Mouse (Mus musculus): Measurements from ENCODE around the gene Bcl2a1a. TPM values are rescaled to one million over a fixed set of nuclear protein-coding genes. Genes with fewer than 3 reads are reported as not detected.
A peak's percentile ranks its signal among the peaks of the same experiment; 100 is the strongest.
"Not testable (repeated sequence)": the region's sequence is repeated elsewhere in the genome, so short reads cannot be mapped to it uniquely, and the experiment has no call there.

Gene Bcl2a1a
- 1 to 10 TPM in 1 of 2 experiments, not detected in 1; 2.3 TPM for total RNA-seq (2021)
- long read RNA-seq, experiment 1 = 0 reads
- long read RNA-seq, experiment 2, partial matches to known transcripts = 0 of 1 reads
- long read RNA-seq, experiment 2, other reads (novel, unspliced or antisense) = 0 of 1 reads

GRCm38 (mm10) chr9:88956670-88957153 lies at the start of gene Bcl2a1a:
TSS of gene Bcl2a1a (plus strand) at chr9:88956900.
- not testable (repeated sequence) for DNase-seq

DNA sequence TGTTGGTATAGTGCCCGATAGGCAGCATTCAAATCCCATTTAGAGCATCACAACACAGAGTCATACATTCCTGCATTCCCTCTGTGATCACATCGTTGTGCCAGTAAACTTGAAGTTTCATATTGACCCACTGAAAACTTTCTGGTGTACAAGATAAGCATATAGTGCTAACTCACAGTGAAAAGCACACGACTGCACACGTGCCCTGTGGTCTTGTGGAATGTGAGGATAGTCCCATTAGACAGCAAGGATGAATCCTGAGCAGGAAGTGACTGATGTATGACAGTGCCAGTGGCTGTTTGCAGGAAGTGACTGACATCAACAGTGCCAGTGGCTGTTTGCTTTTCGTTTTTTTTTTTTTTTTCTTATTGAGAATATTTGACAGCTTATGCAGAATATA lies 40.1 kb upstream of the Bcl2a1a start:
- not testable (repeated sequence) for DNase-seq

- peak; percentile 24 for DNase-seq
Measured at GRCm38 (mm10) chr9:88938312-88938711, 18.4 kb upstream of the Bcl2a1a start.

DNA sequence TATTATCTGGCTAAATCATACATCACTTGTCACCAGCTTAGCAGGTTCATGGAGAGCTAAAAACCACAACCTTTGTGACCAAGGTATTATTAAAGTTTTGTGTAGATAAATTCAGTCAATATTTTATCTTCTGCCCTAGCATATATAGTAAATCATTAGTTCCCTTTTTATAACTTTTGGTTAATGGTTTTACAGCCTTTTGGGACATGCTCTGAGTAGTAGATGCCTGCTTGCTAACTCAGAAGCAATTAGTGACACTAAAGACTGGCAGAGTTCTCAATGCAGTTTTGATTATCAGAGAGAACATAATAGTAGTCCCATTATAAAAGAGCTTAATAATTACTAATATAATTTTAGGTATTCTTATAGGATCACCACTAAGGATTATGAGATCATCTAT lies 5.2 kb upstream of the Bcl2a1a start:
- not testable (repeated sequence) for DNase-seq

- DNase-seq = not testable (repeated sequence)
Measured at GRCm38 (mm10) chr9:88953151-88953550, 3.5 kb upstream of the Bcl2a1a start.

GRCm38 (mm10) chr9:88955224-88955623 lies 1.5 kb upstream of the Bcl2a1a start:
- not testable (repeated sequence) for DNase-seq

DNA sequence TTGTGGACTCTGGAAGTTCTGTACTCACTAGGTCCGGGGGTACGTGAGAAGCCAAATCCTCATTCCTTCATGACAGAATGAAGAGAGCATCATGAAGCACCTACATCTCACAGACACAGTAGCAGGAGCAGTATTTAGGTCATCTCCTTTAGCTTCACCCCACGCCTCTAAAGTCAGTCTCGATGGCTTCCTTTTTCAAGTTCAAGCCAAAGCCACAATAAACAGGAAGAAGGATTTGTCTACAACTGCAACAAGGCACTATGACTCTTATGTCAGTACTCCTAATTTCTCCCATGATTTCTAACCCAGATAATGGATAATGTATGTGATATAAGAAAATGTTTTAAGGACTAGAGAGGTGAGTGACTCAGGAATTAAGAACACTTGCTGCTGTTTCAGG lies 665 bp upstream of the Bcl2a1a start:
- DNase-seq = not testable (repeated sequence)

DNA sequence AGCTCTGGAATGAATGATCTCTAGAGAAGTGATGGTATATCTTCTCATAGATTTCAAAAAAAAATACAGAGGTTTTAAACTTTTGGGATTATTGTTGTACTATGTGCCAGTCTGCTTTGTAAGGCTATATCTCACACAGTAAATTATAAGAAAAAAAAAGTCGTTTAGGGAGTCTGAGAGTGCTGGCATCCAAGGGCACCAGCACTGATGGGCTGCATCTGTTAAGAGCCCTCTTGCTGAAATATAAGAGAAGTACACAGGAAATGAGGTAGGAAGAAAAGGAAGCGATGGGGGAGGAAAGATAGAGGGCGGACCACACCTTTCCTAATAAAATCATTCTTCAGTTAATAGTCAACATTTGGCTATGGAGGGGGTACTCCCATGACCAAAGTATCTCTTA lies 2.2 kb downstream of the Bcl2a1a start:
- no peak for DNase-seq

DNA sequence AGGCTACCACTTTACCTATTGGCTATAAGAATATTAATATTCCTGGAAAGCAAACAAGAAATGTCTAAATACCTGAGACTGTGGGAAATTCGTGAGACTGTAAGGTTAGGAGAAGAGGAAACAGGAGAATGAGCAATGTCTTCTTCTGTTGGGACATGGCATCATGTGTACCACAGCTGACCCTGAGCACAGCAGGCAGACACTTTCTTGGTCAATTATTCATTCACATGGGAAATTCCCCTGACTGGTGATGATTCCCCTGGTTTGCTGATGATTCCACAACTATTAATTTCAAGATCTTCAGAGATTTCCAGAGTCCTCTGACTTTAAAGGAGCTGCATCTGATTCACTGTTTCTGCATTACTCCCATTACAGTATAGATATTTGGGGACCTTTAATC lies 3.3 kb downstream of the Bcl2a1a start:
- not testable (repeated sequence) for DNase-seq

GRCm38 (mm10) chr9:88966462-88966861 lies 9.8 kb downstream of the Bcl2a1a start:
- not testable (repeated sequence) for DNase-seq

DNA sequence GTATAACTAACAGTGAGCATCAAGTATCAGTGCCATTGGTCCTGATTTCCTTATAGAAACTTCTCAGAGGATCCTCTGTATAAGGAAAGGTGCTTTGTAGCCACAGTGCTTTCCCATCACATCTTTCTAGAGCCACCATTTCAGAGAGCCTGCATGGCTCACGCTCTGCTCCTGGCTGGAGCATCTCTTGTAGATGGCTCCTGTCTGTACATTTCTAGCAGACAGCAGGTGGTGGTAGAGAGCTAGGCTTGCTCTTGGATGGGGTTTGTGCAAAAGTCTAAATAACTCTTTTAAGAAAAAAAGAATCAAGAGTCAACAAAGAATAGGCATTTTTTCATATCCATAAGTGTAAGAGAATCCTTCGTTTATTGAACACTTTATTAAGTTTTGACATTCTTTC lies 12.8 kb downstream of the Bcl2a1a start:
- DNase-seq = not testable (repeated sequence)

DNA sequence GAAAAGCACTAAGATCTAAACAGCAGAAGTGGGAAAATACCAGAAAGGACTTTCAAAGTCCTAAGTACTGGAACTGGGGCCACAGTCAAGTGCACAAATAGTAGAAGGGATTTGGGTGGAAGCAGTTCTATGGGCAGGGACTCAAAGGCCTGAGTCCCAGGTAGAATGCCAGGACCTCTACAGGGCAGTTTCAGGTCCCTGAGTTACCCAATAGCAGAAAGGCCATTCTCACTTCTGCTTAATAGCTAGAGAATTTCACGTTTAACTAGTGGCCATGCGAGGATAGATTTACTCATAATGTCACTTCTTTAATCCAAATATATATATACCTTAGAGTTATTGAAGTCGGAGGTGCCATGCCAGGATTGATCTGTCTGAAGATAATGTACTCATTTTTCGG lies 20.2 kb downstream of the Bcl2a1a start:
- DNase-seq = not testable (repeated sequence)

GRCm38 (mm10) chr9:88979781-88980180 lies 23.1 kb downstream of the Bcl2a1a start:
- DNase-seq = not testable (repeated sequence)

- DNase-seq = peak; percentile 13
Measured at GRCm38 (mm10) chr9:89001541-89001940, 44.8 kb downstream of the Bcl2a1a start.

Other genes with a start within 250 kb of the Bcl2a1a start
- gene Mthfsl, start 236.6 kb upstream of the Bcl2a1a start, total RNA-seq (2021) = 10 to 100 TPM; 41.6 to 43.6 TPM
- 1 to 10 TPM; 2.3 to 3.4 TPM for gene Bcl2a1d, start 225.0 kb upstream of the Bcl2a1a start, total RNA-seq (2021)
- gene Trim43c, start 117.7 kb upstream of the Bcl2a1a start, total RNA-seq (2021) = not detected
- 1 to 10 TPM in 1 of 2 experiments, under 1 TPM in 1; 0.67 to 1.4 TPM for gene Trim43b, start 135.9 kb downstream of the Bcl2a1a start, total RNA-seq (2021)
- 1 to 10 TPM; 3.0 to 3.2 TPM for gene Bcl2a1b, start 242.3 kb downstream of the Bcl2a1a start, total RNA-seq (2021)
- not detected for gene Gm29094, start 242.5 kb downstream of the Bcl2a1a start, total RNA-seq (2021)